Mouse (Mus musculus) T-cell, adult 2 months (primary cell): ENCODE data around the gene Gm13272.
"Not testable (repeated sequence)": the region's sequence is repeated elsewhere in the genome, so short reads cannot be mapped to it uniquely, and the experiment has no call there.

Source experiments
- DNase-seq: peaks from one replicate; pipeline ENCODE4 v3.0.0; 2022; ENCODE audit warnings: low spot score

Gm13272 gene

GRCm38 (mm10) chr4:88785409-88785808 lies 5.8 kb downstream of the Gm13272 start, which contains the start of gene Gm13276:
Gene Gm13276 (plus strand): TSS chr4:88785709.
- DNase-seq, result not testable (repeated sequence)

GRCm38 (mm10) chr4:88788402-88788801 lies 8.8 kb downstream of the Gm13272 start, which contains the start of gene Gm13277:
Gene Gm13277 (plus strand): TSS chr4:88788632.
- peak; percentile 75 for DNase-seq

GRCm38 (mm10) chr4:88791250-88791649 lies 11.6 kb downstream of the Gm13272 start, which contains the start of gene Gm13278:
Gene Gm13278 (plus strand): TSS chr4:88791550.
- not testable (repeated sequence) for DNase-seq

- peak; percentile 68 for DNase-seq
Observed at GRCm38 (mm10) chr4:88793936-88794675, 14.5 kb downstream of the Gm13272 start, which contains the start of gene Gm13275. Gene Gm13275 (plus strand): TSS chr4:88794487.

GRCm38 (mm10) chr4:88797097-88797496 lies 17.4 kb downstream of the Gm13272 start, which contains the start of gene Gm13279:
Gene Gm13279 (plus strand): TSS chr4:88797397.
- DNase-seq, result not testable (repeated sequence)

- DNase-seq, result not testable (repeated sequence)
Observed at GRCm38 (mm10) chr4:88799365-88799764, 19.7 kb downstream of the Gm13272 start, which contains the start of gene Gm13285. Gene Gm13285 (plus strand): TSS chr4:88799665.

GRCm38 (mm10) chr4:88802954-88803353 lies 23.3 kb downstream of the Gm13272 start, which contains the start of gene Gm13287:
Gene Gm13287 (plus strand): TSS chr4:88803254.
- not testable (repeated sequence) for DNase-seq

GRCm38 (mm10) chr4:88805231-88805630 lies 25.6 kb downstream of the Gm13272 start, which contains the start of gene Gm13288:
Gene Gm13288 (plus strand): TSS chr4:88805531.
- not testable (repeated sequence) for DNase-seq

GRCm38 (mm10) chr4:88805761-88806160 lies 26.1 kb downstream of the Gm13272 start:
- peak; percentile 19 for DNase-seq

- DNase-seq, result no peak
Observed at GRCm38 (mm10) chr4:88815928-88816327, 36.3 kb downstream of the Gm13272 start, which contains the start of gene Ifna7. Gene Ifna7 (plus strand): TSS chr4:88816228.

- DNase-seq, result no peak
Observed at GRCm38 (mm10) chr4:88819659-88820058, 40.0 kb downstream of the Gm13272 start, which contains the start of gene Ifna11. Gene Ifna11 (plus strand): TSS chr4:88819959.

GRCm38 (mm10) chr4:88822995-88823394 lies 43.3 kb downstream of the Gm13272 start:
- no peak for DNase-seq

GRCm38 (mm10) chr4:88827116-88827515 lies 47.5 kb downstream of the Gm13272 start, which contains the start of gene Ifna6:
Gene Ifna6 (plus strand): TSS chr4:88827416.
- DNase-seq, result not testable (repeated sequence)
